16 mouse cellular contexts compared by ENCODE assay signal in genomic region chr2:103051937-103052893, GRCm38 (mm10). TPM values are rescaled to one million over a fixed set of nuclear protein-coding genes. Genes with fewer than 3 reads are reported as not detected.
A peak's percentile ranks its signal among the peaks of the same experiment; 100 is the strongest.
DNase-seq lines count a peak whose midpoint lies in the region; ATAC-seq and TF ChIP-seq lines count a peak whose summit lies in the region.
"Had no signal": no experiment of that assay in that cellular context is flagged by ENCODE, and none has a peak within 500 bp of the region (broad histone marks: within the 10 kb centered on the region; RNA-seq: fewer than 3 reads in every experiment).

No protein-coding gene starts in this region.

- H3K4me1 ChIP-seq in lung, embryonic 15.5 days = peaks cover 7% of the 10 kb centered on the region; the same call in 1 of the 2 replicates
- H3K4me1 ChIP-seq in lung, adult 2 months (ENCODE audit: control insufficient read depth, insufficient read depth, low read length) = peaks cover 3% of the 10 kb centered on the region; the same call in 1 of the 2 replicates
- H3K4me1 ChIP-seq in hindbrain, embryonic 13.5 days (replicated peaks) = peaks cover 3% of the 10 kb centered on the region; the same call in 1 of the 2 replicates

- TF ChIP-seq CTCF in lung, adult 2 months (IDR thresholded peaks at IDR 0.05; ENCODE audit: insufficient read depth, low read length) = no peak

- no peak overlapping the region for H3K4me3 ChIP-seq in lung, embryonic 15.5 days
- no peak overlapping the region for H3K4me3 ChIP-seq in lung, adult 2 months (replicated peaks; ENCODE audit: extremely low read depth, low read depth, low read length)
- H3K4me3 ChIP-seq in hindbrain, embryonic 13.5 days = no peak overlapping the region
- H3K4me3 ChIP-seq: limb, embryonic 13.5 days had no signal

- no peak overlapping the region for H3K9ac ChIP-seq in lung, embryonic 15.5 days
- H3K9ac ChIP-seq in hindbrain, embryonic 13.5 days = no peak overlapping the region
- H3K9ac ChIP-seq: forebrain, postnatal 0 days; limb, embryonic 13.5 days; liver, embryonic 14.5 days had no signal

- no peak for TF ChIP-seq POLR2A in lung, adult 2 months (IDR thresholded peaks at IDR 0.05; ENCODE audit: borderline replicate concordance, extremely low read depth, low read depth, low read length)

- H3K36me3 ChIP-seq in lung, embryonic 15.5 days = 0 out of 2 replicates have a peak, but pooled peaks cover 4% of the 10 kb centered on the region
- H3K36me3 ChIP-seq in hindbrain, embryonic 13.5 days = no peaks in the 10 kb centered on the region; the same call in 1 of the 2 replicates

- no peak overlapping the region for H3K4me2 ChIP-seq in lung, embryonic 15.5 days
- H3K4me2 ChIP-seq in hindbrain, embryonic 13.5 days = no peak overlapping the region
- H3K4me2 ChIP-seq: limb, embryonic 13.5 days had no signal

- peak; percentile 62 for DNase-seq in adrenal gland, adult 2 months
- DNase-seq in adrenal gland, adult 8-10 months = no peak
- no peak for DNase-seq in lung, adult 2 months
- DNase-seq in ZHBTc4 (ENCODE audit: low read depth, low spot score) = peak; percentile 30
- no peak for DNase-seq in layer of hippocampus, adult 9-11 months
- DNase-seq: cerebellum, adult 9-10 months; forebrain, postnatal 0 days; heart, adult 11 months; kidney, postnatal 14 days; thymus, postnatal 36 days had no signal

- H3K27me3 ChIP-seq in lung, embryonic 15.5 days = no peaks in the 10 kb centered on the region
- no peaks in the 10 kb centered on the region for H3K27me3 ChIP-seq in hindbrain, embryonic 13.5 days
- H3K27me3 ChIP-seq: limb, embryonic 13.5 days; Patski had no signal

- ATAC-seq in lung, embryonic 15.5 days (ENCODE audit: borderline replicate concordance, extremely low read depth, low FRiP score, low TSS enrichment) = peak; percentile 89; the same call in 1 of the 2 replicates
- peak; percentile 47; the same call in 1 of the 2 replicates for ATAC-seq in monocyte, adult 5-6 weeks (replicated peaks; ENCODE audit: insufficient number of reproducible peaks, low FRiP score, low TSS enrichment, poor library complexity, severe bottlenecking)
- ATAC-seq in hindbrain, embryonic 13.5 days (ENCODE audit: low FRiP score) = no peak
- ATAC-seq: forebrain, postnatal 0 days; Patski had no signal

- WGBS in lung, embryonic 15.5 days = 60% methylated on average over 19 of the region's 19 CpGs
- WGBS in lung, adult 2 months = 77% methylated on average over 19 of the region's 19 CpGs
- WGBS in hindbrain, embryonic 13.5 days = 87% methylated on average over 19 of the region's 19 CpGs

- H3K9me3 ChIP-seq in lung, embryonic 15.5 days = no peaks in the 10 kb centered on the region
- H3K9me3 ChIP-seq in hindbrain, embryonic 13.5 days = no peaks in the 10 kb centered on the region
- H3K9me3 ChIP-seq: limb, embryonic 13.5 days had no signal

- peak overlapping the region; percentile 57; the same call in 1 of the 2 replicates for H3K27ac ChIP-seq in lung, embryonic 15.5 days
- no peak overlapping the region for H3K27ac ChIP-seq in hindbrain, embryonic 13.5 days
- H3K27ac ChIP-seq: limb, embryonic 13.5 days; liver, embryonic 14.5 days had no signal

RNA-seq across cellular contexts. Expression of gene Pdhx, which starts 21.1 kb away (rescaled TPM):
- total RNA-seq in adrenal gland, adult 2 months (2021) = 100 to 1,000 TPM; 127 to 148 TPM
- polyA plus RNA-seq in adrenal gland, adult 2 months (2012; rRNA removed) = 33.1 and 53.8 TPM in 2 replicates
- 100 to 1,000 TPM in 2 of 4 experiments, 10 to 100 TPM in 2; 64.2 to 136 (median 95.8) TPM for total RNA-seq in adrenal gland, adult 8-10 months (2022)
- 37.4 and 40.6 TPM in 2 replicates for polyA plus RNA-seq in lung, embryonic 15.5 days (2015; fragmentation: Nextera tagmentation; extraction: Ambion mirVana)
- 10.8 and 16.0 TPM in 2 replicates for polyA plus RNA-seq in lung, adult 2 months (2012; rRNA removed)
- 15.2 to 24.7 TPM (median 16.6 TPM) in 3 replicates for total RNA-seq in monocyte, adult 5-6 weeks (2017)
- polyA plus RNA-seq in hindbrain, embryonic 13.5 days (2015; fragmentation: Nextera tagmentation; extraction: Ambion mirVana) = 61.3 and 62.5 TPM in 2 replicates

RNA-seq across cellular contexts. Expression of gene Apip, which starts 21.3 kb away (rescaled TPM):
- total RNA-seq in adrenal gland, adult 2 months (2021) = 10 to 100 TPM; 48.8 to 75.8 TPM
- 17.2 and 17.4 TPM in 2 replicates for polyA plus RNA-seq in adrenal gland, adult 2 months (2012; rRNA removed)
- total RNA-seq in adrenal gland, adult 8-10 months (2022) = 10 to 100 TPM; 31.6 to 49.1 (median 41.3) TPM
- 77.3 and 79.1 TPM in 2 replicates for polyA plus RNA-seq in lung, embryonic 15.5 days (2015; fragmentation: Nextera tagmentation; extraction: Ambion mirVana)
- polyA plus RNA-seq in lung, adult 2 months (2012; rRNA removed) = 12.0 and 13.7 TPM in 2 replicates
- 10.3 to 18.7 TPM (median 12.1 TPM) in 3 replicates for total RNA-seq in monocyte, adult 5-6 weeks (2017)
- polyA plus RNA-seq in hindbrain, embryonic 13.5 days (2015; fragmentation: Nextera tagmentation; extraction: Ambion mirVana) = 54.6 and 57.2 TPM in 2 replicates

Comparison
In these comparisons a context has a peak if more than half of its experiments do, and no peak if none do; other contexts are left out.
1. DNase-seq: peak in adrenal gland, adult 2 months (single experiment) and ZHBTc4 (single experiment); none in adrenal gland, adult 8-10 months (single experiment), lung, adult 2 months (single experiment) and layer of hippocampus, adult 9-11 months (single experiment).